11 mouse cellular contexts compared by ENCODE assay signal in the genomic region with DNA sequence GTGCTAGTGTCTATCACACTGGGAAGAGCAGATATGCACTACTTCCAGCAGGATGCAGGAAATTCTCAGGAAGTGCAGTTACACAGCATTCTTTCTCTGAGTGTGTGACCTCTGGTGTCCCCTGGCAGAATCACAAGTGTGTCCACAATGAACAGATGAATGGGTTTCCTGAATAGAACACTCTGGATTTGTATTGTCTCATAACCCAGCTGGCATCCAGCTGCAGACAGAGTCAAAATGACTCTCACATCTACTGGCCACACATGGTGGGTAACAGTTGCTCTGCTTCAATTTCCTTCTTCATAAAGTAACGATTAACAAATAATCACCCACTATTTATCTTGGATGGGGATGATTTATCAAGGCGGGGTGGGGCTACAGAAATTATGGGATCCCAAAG. TPM values are rescaled to one million over a fixed set of nuclear protein-coding genes. Genes with fewer than 3 reads are reported as not detected.
DNase-seq lines count a peak whose midpoint lies in the region; ATAC-seq and TF ChIP-seq lines count a peak whose summit lies in the region.
"Had no signal": no experiment of that assay in that cellular context is flagged by ENCODE, and none has a peak within 500 bp of the region (broad histone marks: within the 10 kb centered on the region; RNA-seq: fewer than 3 reads in every experiment).

No protein-coding gene starts in this region.

- no peak for ATAC-seq in kidney, postnatal 0 days (replicated peaks; ENCODE audit: low FRiP score, low read depth)
- peak; percentile 29 for ATAC-seq in forebrain, embryonic 15.5 days (replicated peaks)
- no peak for ATAC-seq in midbrain, embryonic 14.5 days (ENCODE audit: low FRiP score, low TSS enrichment)

- no peak for TF ChIP-seq CTCF in kidney, postnatal 0 days (IDR thresholded peaks at IDR 0.05; ENCODE audit: low read depth)

- no peaks in the 10 kb centered on the region for H3K36me3 ChIP-seq in kidney, postnatal 0 days (ENCODE audit: insufficient read depth, low read length)
- H3K36me3 ChIP-seq in forebrain, embryonic 15.5 days, result no peaks in the 10 kb centered on the region
- no peaks in the 10 kb centered on the region for H3K36me3 ChIP-seq in midbrain, embryonic 14.5 days (ENCODE audit: control insufficient read depth, insufficient read depth, low read length)

- no peak overlapping the region for H3K4me2 ChIP-seq in kidney, postnatal 0 days (ENCODE audit: low read length)
- H3K4me2 ChIP-seq in forebrain, embryonic 15.5 days (replicated peaks), result no peak overlapping the region
- H3K4me2 ChIP-seq in midbrain, embryonic 14.5 days (ENCODE audit: low read length), result no peak overlapping the region

- DNase-seq in kidney, postnatal 0 days (ENCODE audit: low spot score), result peak; percentile 57
- DNase-seq in kidney, adult 8-10 months, result no peak
- DNase-seq in kidney, postnatal 14 days, result peak; percentile 34
- DNase-seq in midbrain, embryonic 14.5 days, result no peak
- no peak for DNase-seq in urinary bladder, adult 2 months (ENCODE audit: low spot score)
- DNase-seq in frontal cortex, postnatal 36 days (ENCODE audit: low spot score in 2 of 2), result no peak
- no peak for DNase-seq in heart, postnatal 36 days
- DNase-seq: adrenal gland, adult 8-10 months had no signal

- H3K9me3 ChIP-seq in kidney, postnatal 0 days (replicated peaks; ENCODE audit: low read length), result no peaks in the 10 kb centered on the region
- no peaks in the 10 kb centered on the region for H3K9me3 ChIP-seq in forebrain, embryonic 15.5 days
- H3K9me3 ChIP-seq in midbrain, embryonic 14.5 days (ENCODE audit: control insufficient read depth, low read length), result no peaks in the 10 kb centered on the region

- WGBS in kidney, postnatal 0 days, result 60% methylated on average over 2 of the region's 2 CpGs
- WGBS in forebrain, embryonic 15.5 days, result 54% methylated on average over 2 of the region's 2 CpGs
- WGBS in midbrain, embryonic 14.5 days, result 75% methylated on average over 2 of the region's 2 CpGs

- H3K4me1 ChIP-seq in kidney, postnatal 0 days (replicated peaks; ENCODE audit: insufficient read depth, low read length), result 0 out of 2 replicates have a peak, but pooled peaks cover 4% of the 10 kb centered on the region
- H3K4me1 ChIP-seq in forebrain, embryonic 15.5 days, result peaks cover 19% of the 10 kb centered on the region
- H3K4me1 ChIP-seq in midbrain, embryonic 14.5 days (ENCODE audit: control insufficient read depth, insufficient read depth, low read length), result peaks cover 15% of the 10 kb centered on the region

- intact Hi-C loops in heart, postnatal 36 days (cut with DNase I), result no loop called here

- no peak overlapping the region for H3K4me3 ChIP-seq in kidney, postnatal 0 days (replicated peaks; ENCODE audit: low read depth, low read length)
- no peak overlapping the region for H3K4me3 ChIP-seq in forebrain, embryonic 15.5 days
- no peak overlapping the region for H3K4me3 ChIP-seq in midbrain, embryonic 14.5 days (replicated peaks; ENCODE audit: low read depth, low read length)
- H3K4me3 ChIP-seq: left cerebral cortex, adult 2 months had no signal

- no peaks in the 10 kb centered on the region for H3K27me3 ChIP-seq in kidney, postnatal 0 days (ENCODE audit: insufficient read depth, low read length)
- no peaks in the 10 kb centered on the region for H3K27me3 ChIP-seq in forebrain, embryonic 15.5 days
- no peaks in the 10 kb centered on the region for H3K27me3 ChIP-seq in midbrain, embryonic 14.5 days (ENCODE audit: control insufficient read depth, insufficient read depth, low read length)

- H3K9ac ChIP-seq in kidney, postnatal 0 days (ENCODE audit: low read depth, low read length), result no peak overlapping the region
- no peak overlapping the region for H3K9ac ChIP-seq in forebrain, embryonic 15.5 days (replicated peaks)
- no peak overlapping the region for H3K9ac ChIP-seq in midbrain, embryonic 14.5 days (replicated peaks; ENCODE audit: low read length)

- H3K27ac ChIP-seq in kidney, postnatal 0 days, result no peak overlapping the region
- peak overlapping the region; percentile 81 for H3K27ac ChIP-seq in forebrain, embryonic 15.5 days (replicated peaks)
- peak overlapping the region; percentile 72 for H3K27ac ChIP-seq in midbrain, embryonic 14.5 days (replicated peaks; ENCODE audit: low read depth, low read length)
- H3K27ac ChIP-seq: left cerebral cortex, adult 2 months had no signal

RNA-seq across cellular contexts. Expression of a gene that starts 43.5 kb away (rescaled TPM):
- 0.22 and 0.34 TPM in 2 replicates for polyA plus RNA-seq in kidney, postnatal 0 days (2015; fragmentation: Nextera tagmentation; extraction: Ambion mirVana)
- 11.8 and 12.4 TPM in 2 replicates for polyA plus RNA-seq in forebrain, embryonic 15.5 days (2015; fragmentation: Nextera tagmentation; extraction: Ambion mirVana)
- polyA plus RNA-seq in midbrain, embryonic 14.5 days (2014; fragmentation: Nextera tagmentation; extraction: Ambion mirVana), result 12.0 and 12.8 TPM in 2 replicates
- 0.06 TPM in 2 replicates for polyA plus RNA-seq in urinary bladder, adult 2 months (2012; rRNA removed)
- under 1 TPM in 1 of 2 experiments, not detected in 1; 0.03 TPM for total RNA-seq in heart, postnatal 36 days (2021)
- polyA plus RNA-seq: liver, embryonic 16.5 days had no signal

Comparison
In these comparisons a context has a peak if more than half of its experiments do, and no peak if none do; other contexts are left out.
1. DNase-seq: peak in kidney, postnatal 0 days (single experiment) and kidney, postnatal 14 days (single experiment); none in kidney, adult 8-10 months (0 of 2), midbrain, embryonic 14.5 days (single experiment), urinary bladder, adult 2 months (single experiment), frontal cortex, postnatal 36 days (0 of 2) and heart, postnatal 36 days (0 of 2).